Mouse (Mus musculus) liver, embryonic 14.5 days (tissue): ENCODE data around the gene Zc3h14.

ENCODE experiments used
- CTCF ChIP-seq: IDR thresholded peaks from 2 replicates; pipeline ENCODE4 v1.5.1; 2016; ENCODE audit warnings: antibody characterized with exemption, low read depth, control low read depth
- EP300 ChIP-seq: IDR thresholded peaks from 2 replicates; pipeline ENCODE4 v1.6.1; 2016; ENCODE audit warnings: antibody characterized with exemption, low read depth

DNA sequence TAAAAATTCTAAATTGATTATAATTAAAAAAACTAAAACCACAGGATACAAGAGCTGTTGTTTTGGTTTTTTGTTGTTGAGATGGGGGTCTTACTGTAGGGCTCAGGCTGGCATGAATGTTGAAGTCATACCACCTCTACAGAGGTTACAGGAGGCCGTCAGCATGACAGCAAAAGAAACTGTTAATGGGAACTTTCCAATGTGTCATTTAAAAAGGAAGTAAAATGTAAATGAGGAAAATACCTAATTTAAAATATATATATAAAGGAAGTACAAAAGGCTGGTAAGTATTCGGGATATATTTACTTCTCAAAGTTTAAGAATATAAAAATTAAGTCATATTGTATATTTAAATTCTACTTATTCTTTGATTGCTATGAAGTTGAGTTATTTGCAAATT is 88.7 kb downstream of the Zc3h14 start:
- TF ChIP-seq CTCF = no peak
- TF ChIP-seq EP300 = no peak
